Mouse (Mus musculus): ENCODE results near the gene Srgap2. TPM values are rescaled to one million over a fixed set of nuclear protein-coding genes. Genes with fewer than 3 reads are reported as not detected.

Gene Srgap2
- total RNA-seq, 2 experiments from 2014 or later = 21.1 to 24.1 TPM

Small RNA genes within 50 kb of the gene (microRNA-seq; reads per million reads assigned to microRNA genes)
- gene Gm24273 (ENCODE audit: borderline number of aligned reads in 2 of 2) = 0 reads per million in 2 experiments

Other genes starting within 250 kb of the Srgap2 start
- gene Ikbke, start 247.7 kb downstream of the Srgap2 start, total RNA-seq (2021) = 1 to 10 TPM in 1 of 2 experiments, under 1 TPM in 1; 0.89 to 1.6 TPM
- gene Fam72a, start 551 bp upstream of the Srgap2 start, total RNA-seq (2021) = under 1 TPM; 0.81 to 1.00 TPM
- gene Avpr1b, start 71.9 kb upstream of the Srgap2 start, total RNA-seq (2021) = not detected
- gene Ctse, start 111.0 kb upstream of the Srgap2 start, total RNA-seq (2021) = under 1 TPM; 0.62 to 0.67 TPM
- gene Rab7b, start 161.3 kb upstream of the Srgap2 start, total RNA-seq (2021) = 1 to 10 TPM; 4.3 to 4.5 TPM
- gene Slc26a9, start 216.7 kb upstream of the Srgap2 start, total RNA-seq (2021) = not detected

All from heart, postnatal 36 days (tissue).